Comparison of ENCODE assay signal across 8 mouse cellular contexts in genomic region chr2:79634528-79635400, GRCm38 (mm10). TPM values are rescaled to one million over a fixed set of nuclear protein-coding genes. Genes with fewer than 3 reads are reported as not detected.
DNase-seq lines count a peak whose midpoint lies in the region; ATAC-seq lines count a peak whose summit lies in the region.

Gene Itprid2 (plus strand): TSS chr2:79635352.

- no peaks in the 10 kb centered on the region for H3K27me3 ChIP-seq in hindbrain, embryonic 15.5 days

- H3K4me1 ChIP-seq in hindbrain, embryonic 15.5 days (replicated peaks), result peaks cover 19% of the 10 kb centered on the region

- DNase-seq in T-cell, adult 2 months (ENCODE audit: low spot score), result peak; percentile 96
- peak; percentile 96 to 99 for DNase-seq in cerebellum, postnatal 36 days
- DNase-seq in frontal cortex, postnatal 36 days (ENCODE audit: low spot score in 2 of 2), result peak; percentile 91 to 92
- peak; percentile 91 for DNase-seq in left cerebral cortex, adult 11 months (ENCODE audit: low spot score)
- peak; percentile 98 to 99 for DNase-seq in lung, postnatal 4 days
- DNase-seq in retina, postnatal 7 days (ENCODE audit: low read depth, low spot score), result peak; percentile 97
- DNase-seq in urinary bladder, adult 2 months (ENCODE audit: low spot score), result peak; percentile 92

- 3% methylated on average over 44 of the region's 46 CpGs for WGBS in hindbrain, embryonic 15.5 days

- no peaks in the 10 kb centered on the region for H3K36me3 ChIP-seq in hindbrain, embryonic 15.5 days

- peak within 1 kb of the TSS; percentile 81 for H3K4me2 ChIP-seq in hindbrain, embryonic 15.5 days

- no peaks in the 10 kb centered on the region for H3K9me3 ChIP-seq in hindbrain, embryonic 15.5 days

- peak within 1 kb of the TSS; percentile 80 for H3K27ac ChIP-seq in hindbrain, embryonic 15.5 days (replicated peaks)

- H3K4me3 ChIP-seq in hindbrain, embryonic 15.5 days, result peak within 1 kb of the TSS; percentile 87

- H3K9ac ChIP-seq in hindbrain, embryonic 15.5 days, result peak within 1 kb of the TSS; percentile 87

- ATAC-seq in hindbrain, embryonic 15.5 days (ENCODE audit: low FRiP score, low read depth), result peak; percentile 100

RNA-seq across cellular contexts. Expression of gene Itprid2, which starts in this region (rescaled TPM):
- 5.2 and 6.2 TPM in 2 replicates for polyA plus RNA-seq in hindbrain, embryonic 15.5 days (2015; fragmentation: Nextera tagmentation; extraction: Ambion mirVana)
- polyA plus RNA-seq in urinary bladder, adult 2 months (2012; rRNA removed), result 12.0 and 44.6 TPM in 2 replicates

Comparison
In these comparisons a context has a peak if more than half of its experiments do, and no peak if none do; other contexts are left out.
1. Peak in every context shown above with its lines: DNase-seq, ATAC-seq, H3K4me3 ChIP-seq and H3K27ac ChIP-seq.